Mouse (Mus musculus) hindbrain, embryonic 11.5 days (tissue): ENCODE results near the gene Tdo2. TPM values are rescaled to one million over a fixed set of nuclear protein-coding genes. Genes with fewer than 3 reads are reported as not detected.

Experiments
- ATAC-seq: fragments of 200-750 bp; cut with Nextera tagmentation; 2 replicates; pipeline ENCODE4 v1.8.0; 2017; ENCODE audit warnings: mild to moderate bottlenecking, moderate TSS enrichment, moderate library complexity; ENCODE audit not compliant: low FRiP score
- DNase-seq: peaks from one replicate; pipeline ENCODE4 v3.0.0-alpha.2; 2015; ENCODE audit warnings: low spot score
- H3K27ac ChIP-seq: fragments of 300-500 bp; sonication (generic); 2 replicates; pipeline ENCODE4 v1.5.1; 2014; ENCODE audit warnings: mild to moderate bottlenecking, low read depth, low read length
- H3K27me3 ChIP-seq: fragments of 300-500 bp; sonication (generic); 2 replicates; pipeline ENCODE4 v1.6.1; 2014; ENCODE audit warnings: mild to moderate bottlenecking, low read length, moderate library complexity, mixed read lengths; ENCODE audit not compliant: control insufficient read depth, insufficient read depth
- H3K36me3 ChIP-seq: fragments of 300-500 bp; sonication (generic); 2 replicates; pipeline ENCODE4 v1.6.1; 2014; ENCODE audit warnings: mild to moderate bottlenecking, low read length, moderate library complexity, mixed read lengths; ENCODE audit not compliant: control insufficient read depth, insufficient read depth
- H3K4me1 ChIP-seq: fragments of 300-500 bp; sonication (generic); replicated peaks from 2 replicates; pipeline ENCODE4 v1.6.1; 2014; ENCODE audit warnings: low read length, mixed read lengths; ENCODE audit not compliant: control insufficient read depth, insufficient read depth
- H3K4me2 ChIP-seq: fragments of 300-500 bp; sonication (generic); replicated peaks from 2 replicates; pipeline ENCODE4 v1.6.1; 2014; ENCODE audit warnings: mild to moderate bottlenecking, low read depth, low read length
- H3K4me3 ChIP-seq: fragments of 300-500 bp; sonication (generic); 2 replicates; pipeline ENCODE4 v1.5.1; 2014; ENCODE audit warnings: low read depth, low read length
- H3K9ac ChIP-seq: fragments of 300-500 bp; sonication (generic); 2 replicates; pipeline ENCODE4 v1.6.1; 2014; ENCODE audit warnings: low read depth, low read length
- H3K9me3 ChIP-seq: fragments of 300-500 bp; sonication (generic); 2 replicates; pipeline ENCODE4 v1.6.1; 2016; ENCODE audit warnings: low read length; ENCODE audit not compliant: control insufficient read depth
- WGBS: fragments of 180-500 bp; shearing (Covaris S2); extraction: QIAGEN DNeasy Blood & Tissue Kit; methylation state at CpG from one replicate; pipeline ENCODE4 v1.1.7; 2014; 5-methylcytosine and 5-hydroxymethylcytosine counted together
- polyA plus RNA-seq: library from polyadenylated mRNA; unstranded; fragments of >200 nt; fragmentation: Nextera tagmentation; extraction: Ambion mirVana; gene quantifications from 2 replicates; pipeline ENCODE4 v1.2.1, GENCODE M21; 2014

The Tdo2 gene
- polyA plus RNA-seq, 1 experiment from 2014 or later, result 0.05 TPM

DNA sequence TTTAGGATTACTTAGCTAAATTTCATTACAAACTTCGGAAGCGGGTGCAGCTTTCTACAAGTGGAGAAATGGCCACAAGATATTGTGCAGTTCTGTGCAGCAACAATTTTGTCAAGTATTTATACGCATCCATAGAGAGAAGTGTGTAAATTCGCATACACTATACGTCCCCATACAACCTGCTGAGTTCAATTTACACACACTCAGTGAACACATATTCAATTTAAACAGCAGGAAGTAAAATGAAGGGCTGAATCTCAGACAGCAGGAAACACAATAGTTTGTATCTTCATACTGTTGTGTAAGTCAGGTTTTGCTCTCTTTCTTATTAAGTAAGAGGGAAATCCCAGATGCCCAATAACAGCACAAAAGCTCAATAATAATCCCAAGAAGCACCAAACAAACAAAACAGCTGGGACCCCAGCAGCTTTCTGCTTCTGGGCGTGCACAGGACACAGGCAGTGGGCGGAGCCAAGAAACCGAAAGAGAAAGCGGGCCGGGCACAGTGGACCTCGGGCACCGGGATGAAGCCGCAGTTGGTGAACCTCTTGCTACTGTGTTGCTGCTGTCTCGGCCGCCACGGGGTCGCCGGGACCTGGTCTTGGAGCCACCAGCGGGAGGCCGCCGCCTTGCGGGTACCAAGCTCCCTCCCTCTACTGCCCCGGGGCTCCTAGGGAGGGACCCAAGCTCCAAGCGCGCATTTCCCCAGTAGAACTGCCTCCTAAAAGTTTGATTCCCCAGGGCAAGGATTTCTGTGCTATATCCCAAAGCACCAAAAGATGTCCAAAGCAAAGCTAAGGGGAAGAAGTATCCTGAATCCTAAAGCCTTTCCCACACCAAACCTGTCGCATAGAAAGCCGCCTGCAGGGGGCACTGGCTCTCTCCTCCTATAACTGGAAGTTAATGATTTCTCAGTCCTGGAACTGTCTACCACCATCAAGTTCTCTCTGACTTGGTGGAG is 43.6 kb downstream of the Tdo2 start, which contains the start of gene Ctso:
Gene Ctso, plus strand, starts transcription at position 461 of the 961 bp plus-strand sequence.
- 12% methylated on average over 27 of the region's 27 CpGs for WGBS
- Histone ChIP-seq H3K27me3 (no peaks in the 10 kb centered on the region), H3K9ac (peak within 1 kb of the TSS; percentile 77), H3K36me3 (no peaks in the 10 kb centered on the region), H3K4me2 (peak within 1 kb of the TSS; percentile 50), H3K4me1 (no peaks in the 10 kb centered on the region), H3K4me3 (peak within 1 kb of the TSS; percentile 67), H3K27ac (peak within 1 kb of the TSS; percentile 67), H3K9me3 (no peaks in the 10 kb centered on the region)
- ATAC-seq, result peak; percentile 94
- peak; percentile 90 for DNase-seq

- 75% methylated on average over 3 of the region's 3 CpGs for WGBS
- ATAC-seq, result no peak
Observed at GRCm38 (mm10) chr3:81931695-81932094, 44.3 kb downstream of the Tdo2 start.

GRCm38 (mm10) chr3:81929073-81929472 is 46.9 kb downstream of the Tdo2 start:
- H3K4me2 ChIP-seq, result no peak overlapping the region
- H3K36me3 ChIP-seq, result no peaks in the 10 kb centered on the region
- H3K27ac ChIP-seq, result no peak overlapping the region
- H3K27me3 ChIP-seq, result no peaks in the 10 kb centered on the region
- H3K4me1 ChIP-seq, result no peaks in the 10 kb centered on the region
- H3K4me3 ChIP-seq, result no peak overlapping the region
- no peak for ATAC-seq
- WGBS, result 95% methylated on average over 1 of the region's 1 CpGs
- no peak for DNase-seq
- no peak overlapping the region for H3K9ac ChIP-seq
- no peaks in the 10 kb centered on the region for H3K9me3 ChIP-seq

More at GRCm38 (mm10) chr3:81931695-81932094, 44.3 kb downstream of the Tdo2 start:
- DNase-seq, result no peak
- Histone ChIP-seq H3K4me1 (no peaks in the 10 kb centered on the region), H3K9ac (no peak overlapping the region), H3K27me3 (no peaks in the 10 kb centered on the region), H3K4me2 (no peak overlapping the region), H3K9me3 (no peaks in the 10 kb centered on the region), H3K27ac (no peak overlapping the region), H3K36me3 (no peaks in the 10 kb centered on the region), H3K4me3 (no peak overlapping the region)

GRCm38 (mm10) chr3:81926764-81927325 is 49.2 kb downstream of the Tdo2 start:
- Histone ChIP-seq H3K27me3 (no peaks in the 10 kb centered on the region), H3K9me3 (no peaks in the 10 kb centered on the region), H3K4me1 (no peaks in the 10 kb centered on the region), H3K4me3 (no peak overlapping the region), H3K36me3 (no peaks in the 10 kb centered on the region), H3K9ac (no peak overlapping the region), H3K27ac (no peak overlapping the region), H3K4me2 (no peak overlapping the region)
- ATAC-seq (no peak), DNase-seq (no peak)
- WGBS, result 57% methylated on average over 9 of the region's 9 CpGs

GRCm38 (mm10) chr3:81925856-81926255 is 50.1 kb downstream of the Tdo2 start:
- Histone ChIP-seq H3K4me1 (no peaks in the 10 kb centered on the region), H3K9me3 (no peaks in the 10 kb centered on the region), H3K9ac (no peak overlapping the region), H3K27me3 (no peaks in the 10 kb centered on the region), H3K4me2 (no peak overlapping the region), H3K36me3 (no peaks in the 10 kb centered on the region), H3K4me3 (no peak overlapping the region), H3K27ac (no peak overlapping the region)
- no peak for ATAC-seq
- WGBS, result 58% methylated on average over 5 of the region's 5 CpGs
- no peak for DNase-seq

DNA sequence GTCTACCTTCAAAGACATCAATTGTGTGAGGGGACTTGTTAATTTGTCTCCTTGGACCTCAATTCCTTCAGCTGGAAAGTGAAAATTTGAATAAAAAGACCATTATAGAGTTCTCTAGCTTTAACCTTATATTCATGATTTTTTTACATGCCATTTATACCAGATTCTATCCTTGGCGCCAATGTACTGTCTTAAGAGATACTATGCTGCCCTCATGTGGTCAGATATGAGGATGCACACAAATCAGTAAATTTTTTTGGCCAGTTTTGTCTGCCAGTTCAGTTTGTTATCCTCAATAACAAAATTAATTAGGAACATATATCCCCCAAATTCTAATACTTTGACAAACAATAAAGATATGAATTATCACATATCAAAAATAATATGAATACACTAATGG is 51.1 kb downstream of the Tdo2 start:
- no peaks in the 10 kb centered on the region for H3K9me3 ChIP-seq
- no peak overlapping the region for H3K9ac ChIP-seq
- H3K36me3 ChIP-seq, result no peaks in the 10 kb centered on the region
- DNase-seq (peak; percentile 76), ATAC-seq (peak; percentile 57; the same call in 1 of the 2 replicates)
- H3K4me1 ChIP-seq, result no peaks in the 10 kb centered on the region
- no peak overlapping the region for H3K27ac ChIP-seq
- 7% methylated on average over 1 of the region's 1 CpGs for WGBS
- H3K4me3 ChIP-seq, result no peak overlapping the region
- H3K4me2 ChIP-seq, result no peak overlapping the region
- no peaks in the 10 kb centered on the region for H3K27me3 ChIP-seq

DNA sequence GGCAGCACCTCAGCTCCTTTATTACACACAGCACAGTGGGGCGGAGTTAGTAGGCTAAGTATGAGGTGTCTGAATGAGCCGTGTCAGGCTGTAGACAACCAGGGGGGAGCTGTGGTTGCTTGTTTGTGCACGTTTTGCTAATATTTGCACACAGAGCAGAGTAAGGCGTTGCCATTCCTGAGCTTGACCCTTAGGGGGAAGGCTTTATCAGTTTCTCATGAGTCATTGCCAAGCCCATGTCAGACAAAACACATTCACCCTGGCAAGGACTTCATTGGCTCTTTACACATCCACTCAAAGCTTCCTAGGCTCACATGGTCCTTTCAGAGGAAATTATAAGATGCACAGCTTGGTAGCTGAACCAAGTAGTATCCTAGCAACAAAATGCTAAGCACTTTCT is 53.1 kb downstream of the Tdo2 start:
- Histone ChIP-seq H3K4me3 (no peak overlapping the region), H3K4me2 (no peak overlapping the region), H3K27ac (peak overlapping the region; percentile 34; the same call in 1 of the 2 replicates), H3K4me1 (no peaks in the 10 kb centered on the region), H3K9me3 (no peaks in the 10 kb centered on the region), H3K36me3 (no peaks in the 10 kb centered on the region), H3K9ac (no peak overlapping the region), H3K27me3 (no peaks in the 10 kb centered on the region)
- DNase-seq (no peak), ATAC-seq (peak; percentile 39)
- WGBS, result 63% methylated on average over 4 of the region's 4 CpGs

DNA sequence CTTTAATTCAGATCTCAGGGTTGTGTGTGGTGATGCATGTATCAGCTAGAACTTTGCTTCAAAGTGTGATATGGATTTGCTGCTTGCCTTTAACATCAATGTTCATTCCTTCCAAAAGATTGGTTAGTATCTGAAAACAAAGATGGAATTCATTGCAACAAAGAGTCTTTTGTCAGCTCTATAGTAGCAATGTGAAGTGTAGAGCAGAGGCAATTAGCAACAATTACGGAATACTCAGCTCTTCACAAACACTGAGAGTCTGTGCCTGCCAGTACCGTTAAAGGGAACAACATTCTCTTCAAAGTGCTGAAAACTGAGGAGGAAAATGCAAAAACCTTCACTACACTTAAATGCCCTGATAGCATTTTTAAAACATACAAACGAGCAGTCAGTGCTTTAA is 56.3 kb downstream of the Tdo2 start:
- Histone ChIP-seq H3K9me3 (no peaks in the 10 kb centered on the region), H3K27me3 (no peaks in the 10 kb centered on the region), H3K4me1 (no peaks in the 10 kb centered on the region), H3K4me3 (no peak overlapping the region), H3K9ac (no peak overlapping the region), H3K36me3 (no peaks in the 10 kb centered on the region), H3K27ac (no peak overlapping the region), H3K4me2 (no peak overlapping the region)
- WGBS, result 62% methylated on average over 3 of the region's 3 CpGs
- ATAC-seq, result no peak
- DNase-seq, result no peak
